In genomic region chrX:48513166-48513807, GRCm38 (mm10) we compare ENCODE assay signal across 8 mouse cellular contexts. TPM values are rescaled to one million over a fixed set of nuclear protein-coding genes. Genes with fewer than 3 reads are reported as not detected.
A peak's percentile ranks its signal among the peaks of the same experiment; 100 is the strongest.
DNase-seq lines count a peak whose midpoint lies in the region; ATAC-seq lines count a peak whose summit lies in the region.

Aifm1 (minus strand) TSS chrX:48513563.

- no peaks in the 10 kb centered on the region for H3K27me3 ChIP-seq in hindbrain, embryonic 14.5 days (ENCODE audit: control insufficient read depth, insufficient read depth, low read length)

- peak; percentile 98 for ATAC-seq in hindbrain, embryonic 14.5 days (ENCODE audit: low FRiP score)

- H3K9me3 ChIP-seq in hindbrain, embryonic 14.5 days (ENCODE audit: control insufficient read depth, low read length) = no peaks in the 10 kb centered on the region

- H3K4me3 ChIP-seq in hindbrain, embryonic 14.5 days (replicated peaks; ENCODE audit: low read length) = peak within 1 kb of the TSS; percentile 47

- H3K9ac ChIP-seq in hindbrain, embryonic 14.5 days = peak within 1 kb of the TSS; percentile 63

- 20% methylated on average over 41 of the region's 45 CpGs for WGBS in hindbrain, embryonic 14.5 days

- no peaks in the 10 kb centered on the region for H3K36me3 ChIP-seq in hindbrain, embryonic 14.5 days (replicated peaks; ENCODE audit: control insufficient read depth, insufficient read depth)

- H3K4me1 ChIP-seq in hindbrain, embryonic 14.5 days (replicated peaks; ENCODE audit: control insufficient read depth, insufficient read depth, low read length) = peaks cover 4% of the 10 kb centered on the region

- H3K4me2 ChIP-seq in hindbrain, embryonic 14.5 days (replicated peaks) = peak within 1 kb of the TSS; percentile 62

- H3K27ac ChIP-seq in hindbrain, embryonic 14.5 days = no peak within 1 kb of the TSS

- DNase-seq in R1 (ENCODE audit: low read depth, low spot score) = peak; percentile 94
- peak; percentile 87 to 93 for DNase-seq in cerebellum, postnatal 25 days
- DNase-seq in frontal cortex, postnatal 25 days (ENCODE audit: low spot score in 2 of 2) = peak; percentile 56 to 76
- peak; percentile 83 for DNase-seq in hindbrain, embryonic 14.5 days (ENCODE audit: low spot score)
- DNase-seq in layer of hippocampus, postnatal 36 days = peak; percentile 86 to 88
- DNase-seq in lung, postnatal 36 days = peak; percentile 95
- DNase-seq in retina, postnatal 1 day = peak; percentile 95
- peak; percentile 62 to 89 for DNase-seq in urinary bladder, adult 18-20 months (ENCODE audit: low spot score in 2 of 2)

RNA-seq across cellular contexts. Expression of gene Aifm1, which starts in this region (rescaled TPM):
- 34.5 and 38.3 TPM in 2 replicates for polyA plus RNA-seq in hindbrain, embryonic 14.5 days (2014; fragmentation: Nextera tagmentation; extraction: Ambion mirVana)
- 10 to 100 TPM; 28.3 to 29.0 TPM for total RNA-seq in layer of hippocampus, postnatal 36 days (2021)
